Mouse (Mus musculus) adrenal gland, adult 18-20 months (tissue): ENCODE data around the gene Thoc5. TPM values are rescaled to one million over a fixed set of nuclear protein-coding genes. Genes with fewer than 3 reads are reported as not detected.

Source experiments
- DNase-seq, 2 experiments: peaks; one replicate each; pipeline ENCODE4 v3.0.0; 2021 to 2022; ENCODE audit warnings: low spot score in 2 of 2
- total RNA-seq, 2 experiments: library from RNA; stranded (reverse); gene quantifications; 1 replicate in 1 of 2; 2 replicates in 1 of 2; pipeline ENCODE4 v1.2.3; 2021

Thoc5 gene
- total RNA-seq, 2 experiments from 2014 or later, result 27.9 to 28.0 TPM

DNA sequence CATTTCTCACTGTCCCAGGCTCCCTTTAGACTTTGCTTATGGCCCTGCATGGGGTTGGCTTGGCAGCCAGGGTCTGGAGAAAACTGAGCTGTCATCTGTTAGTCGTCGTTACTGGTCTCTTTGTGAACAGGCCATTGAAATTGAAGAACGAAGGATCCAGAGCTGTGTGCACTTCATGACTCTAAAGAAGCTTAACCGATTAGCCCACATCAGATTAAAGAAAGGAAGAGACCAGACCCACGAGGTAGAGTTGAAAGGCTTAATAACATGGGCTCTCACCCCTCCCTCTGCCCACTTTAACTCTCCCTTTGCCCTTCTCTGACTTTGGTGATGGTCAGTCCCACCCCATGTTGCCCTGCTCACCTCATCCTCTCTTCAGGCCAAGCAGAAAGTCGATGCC lies 6.8 kb downstream of the Thoc5 start:
- DNase-seq, result no peak

DNA sequence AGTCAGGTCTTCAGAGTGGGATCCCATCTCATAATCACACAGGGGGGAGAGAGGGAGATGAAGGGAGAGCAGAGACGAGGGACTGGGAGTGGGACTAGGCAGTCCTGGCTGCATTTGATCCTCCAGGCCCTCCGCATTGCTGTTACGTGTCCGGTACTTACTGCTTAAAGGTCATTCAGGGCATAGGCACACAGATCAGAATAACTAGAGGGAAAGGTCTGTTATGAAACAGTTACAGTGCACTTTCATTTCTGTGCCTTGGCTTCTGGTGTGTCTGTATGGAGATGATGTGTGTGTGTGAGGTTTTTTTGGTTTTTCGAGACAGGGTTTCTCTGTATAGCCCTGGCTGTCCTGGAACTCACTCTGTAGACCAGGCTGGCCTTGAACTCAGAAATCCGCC lies 11.1 kb downstream of the Thoc5 start:
- no peak for DNase-seq

DNA sequence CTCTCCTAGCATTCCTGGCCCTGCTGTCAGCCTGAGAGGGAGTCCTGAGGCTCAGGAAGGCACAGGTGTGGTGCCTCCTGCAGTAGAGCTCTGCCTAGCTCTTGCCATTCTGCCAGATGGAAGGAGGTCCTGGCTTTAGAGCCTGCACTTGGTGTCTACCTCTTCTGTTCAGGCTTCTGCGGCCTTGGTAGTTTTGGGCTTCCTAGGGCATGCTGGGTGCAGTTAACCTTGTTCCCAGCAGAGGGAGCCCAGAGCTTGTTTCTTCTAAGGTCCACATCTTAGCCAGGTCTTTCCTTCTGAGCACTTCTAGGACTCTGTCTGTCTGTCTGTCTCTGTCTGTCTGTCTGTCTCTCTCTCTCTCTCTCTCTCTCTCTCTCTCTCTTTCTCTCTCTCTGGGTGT lies 20.9 kb downstream of the Thoc5 start:
- peak; percentile 50 to 52 for DNase-seq

DNA sequence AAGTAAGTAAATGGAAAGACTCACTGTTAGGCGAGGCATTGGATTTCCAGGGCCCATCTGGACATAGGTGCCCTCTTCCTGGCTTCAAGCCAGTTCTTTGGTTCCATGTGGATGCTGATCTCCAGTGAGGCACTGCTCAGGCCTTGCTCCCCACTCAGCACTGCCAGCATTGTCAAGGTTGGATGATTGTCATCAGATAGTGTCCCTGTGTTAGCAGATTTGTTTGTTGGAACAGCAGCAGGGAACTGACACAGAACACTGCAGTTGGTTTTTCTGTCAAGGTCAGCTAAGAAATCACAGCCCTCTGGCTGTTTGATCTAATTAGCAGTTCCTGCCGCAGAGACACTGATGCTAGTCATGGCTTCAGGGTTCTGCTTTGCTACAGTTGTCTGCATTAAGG lies 26.2 kb downstream of the Thoc5 start:
- DNase-seq, result peak in 1 of 2 experiments; percentile 18

DNA sequence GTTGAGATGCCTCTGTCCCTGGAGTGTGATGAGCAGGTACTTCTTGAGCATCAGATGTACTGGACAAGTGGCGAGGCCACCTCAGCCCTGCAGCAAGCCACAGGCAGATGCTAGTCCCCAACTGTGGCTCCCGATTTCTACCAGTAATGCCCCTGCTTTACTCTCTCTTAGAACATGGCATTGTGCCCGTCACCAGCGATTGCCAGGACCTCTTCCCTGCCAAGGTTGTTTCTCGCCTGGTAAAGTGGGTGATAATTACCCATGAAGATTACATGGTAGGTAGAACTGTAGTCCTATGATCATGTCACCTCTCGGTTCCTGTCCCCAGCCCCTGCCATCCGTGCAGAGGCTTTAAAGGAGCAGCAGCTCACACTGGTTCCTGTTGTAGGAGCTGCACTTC lies 26.6 kb downstream of the Thoc5 start:
- no peak for DNase-seq

DNA sequence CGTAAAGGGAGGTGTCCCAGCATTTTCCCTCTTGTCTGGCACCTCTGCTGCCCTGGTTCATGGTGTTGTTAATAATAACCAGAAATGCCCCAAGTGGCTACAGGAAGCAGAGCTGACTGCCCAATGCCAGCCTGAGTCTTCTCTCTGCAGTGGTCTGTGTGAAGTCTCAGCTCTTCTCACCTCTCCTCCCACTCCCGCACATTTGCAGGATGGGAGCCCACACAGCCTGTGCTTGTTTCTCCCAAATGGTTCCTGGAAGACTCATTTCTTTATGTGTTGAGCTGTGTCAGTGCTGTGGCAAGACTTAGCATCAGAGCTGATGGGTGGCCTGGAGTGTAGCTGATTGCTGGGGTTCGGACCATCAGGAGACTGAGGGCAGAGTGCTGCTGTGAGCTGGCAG lies 32.1 kb downstream of the Thoc5 start:
- no peak for DNase-seq

DNA sequence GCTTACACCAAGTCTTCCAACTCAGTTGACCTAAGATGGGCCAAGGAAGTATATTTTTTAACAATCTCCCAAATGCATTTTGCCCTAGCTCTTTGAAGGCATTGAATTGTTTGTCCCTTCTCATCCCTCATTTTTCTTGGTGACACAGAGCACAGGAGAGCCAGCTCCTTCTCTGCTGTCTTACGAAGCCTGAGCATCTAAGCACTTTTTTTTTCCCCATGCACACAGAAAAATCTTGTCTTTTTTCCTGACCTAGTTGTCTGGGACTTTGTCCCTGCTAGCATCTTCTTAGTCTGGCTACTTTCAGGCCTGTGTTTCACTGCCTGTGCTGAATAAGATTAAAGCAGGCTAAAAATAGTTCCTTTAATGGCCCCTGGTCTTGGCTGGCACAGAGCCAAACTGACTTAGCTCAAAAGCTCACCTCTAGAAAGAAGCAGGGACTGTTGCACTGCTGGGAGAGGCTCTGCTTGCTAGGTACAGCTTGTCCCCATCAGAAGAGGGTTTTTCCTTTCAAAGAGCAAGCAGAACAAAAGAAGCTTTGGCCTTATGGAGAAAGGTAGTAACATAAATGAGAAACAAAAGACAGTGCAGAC lies 36.0 kb downstream of the Thoc5 start:
- DNase-seq, result peak in 1 of 2 experiments; percentile 37

DNA sequence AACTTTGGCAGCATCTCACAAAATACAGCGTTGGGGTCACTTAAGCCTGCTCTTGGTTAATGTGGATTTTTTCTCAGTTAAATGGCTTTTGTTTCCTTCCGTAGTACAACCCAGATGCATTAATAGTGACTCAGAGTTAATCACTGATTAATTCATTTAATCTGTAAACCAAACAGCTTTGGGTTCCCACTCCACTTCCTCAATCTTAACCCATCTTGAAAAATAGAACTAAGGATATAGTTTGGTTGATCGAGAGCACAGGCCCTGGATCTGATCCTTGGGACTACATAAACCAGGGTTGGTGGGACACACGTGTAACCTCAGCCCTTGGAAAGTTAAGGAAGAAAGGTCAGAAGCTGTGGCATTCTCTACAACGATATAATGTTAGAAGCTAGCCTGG lies 41.1 kb downstream of the Thoc5 start:
- no peak for DNase-seq

DNA sequence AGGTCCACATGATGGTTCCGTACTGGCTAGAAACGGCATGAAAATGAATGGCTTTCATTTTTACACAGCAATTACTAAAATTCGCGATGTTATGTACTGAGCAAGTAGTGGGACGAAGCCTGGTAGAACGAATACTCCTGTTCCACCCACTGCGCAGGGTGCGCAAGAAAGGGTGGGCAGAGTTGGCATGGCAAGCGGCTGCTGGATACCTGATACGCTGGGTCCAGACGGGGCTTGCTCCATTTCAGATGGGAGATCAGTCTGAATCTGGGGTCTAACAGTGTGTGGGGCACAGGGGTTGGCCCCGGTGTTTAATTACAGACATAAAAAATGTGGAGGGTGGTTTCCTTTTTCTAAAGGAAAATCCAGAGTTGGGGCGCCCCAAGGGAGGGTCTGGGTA lies 51.4 kb downstream of the Thoc5 start:
- DNase-seq, result no peak

DNA sequence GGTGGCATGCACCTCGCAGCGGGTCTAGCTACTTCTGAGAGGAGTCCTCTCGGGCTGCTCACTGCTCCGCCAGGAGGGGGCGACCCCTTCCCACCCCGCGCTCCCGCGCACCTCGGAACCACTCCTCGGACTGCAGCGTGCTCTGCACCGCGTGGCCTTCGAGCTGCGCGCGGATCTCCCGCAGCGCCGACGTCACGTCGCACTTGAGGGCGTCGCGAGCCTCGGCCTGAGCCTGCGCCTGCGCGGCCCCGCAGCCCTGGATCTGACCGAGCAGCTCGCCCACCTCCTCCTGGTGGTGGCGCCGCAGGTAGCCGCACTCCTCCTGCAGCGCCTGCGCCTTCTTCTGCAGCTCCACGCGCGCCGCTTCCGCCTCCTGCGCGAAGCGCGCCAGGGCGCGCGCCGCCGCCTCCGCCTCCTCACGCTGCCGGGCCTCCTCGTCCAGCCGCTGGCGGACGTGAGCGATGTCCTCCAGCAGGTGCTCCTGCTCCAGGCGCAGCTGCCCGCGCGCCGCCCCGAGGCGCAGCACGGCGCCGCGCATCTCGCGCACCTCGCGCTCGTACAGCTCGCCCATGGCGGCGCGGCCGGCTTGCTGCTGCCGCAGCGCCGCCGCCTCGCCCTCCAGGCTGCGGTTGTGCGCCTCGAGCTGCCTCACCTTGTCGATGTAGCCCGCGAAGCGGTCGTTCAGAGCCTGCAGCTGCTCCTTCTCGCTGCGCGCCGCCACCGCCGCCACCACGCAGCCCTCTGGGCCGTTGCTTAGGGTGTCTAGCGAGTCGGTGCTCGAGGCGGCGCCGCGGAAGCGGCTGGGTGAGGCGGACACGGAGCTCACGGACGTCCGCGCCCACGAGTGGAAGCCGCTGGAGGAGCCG lies 52.1 kb downstream of the Thoc5 start:
- peak; percentile 33 to 36 for DNase-seq

DNA sequence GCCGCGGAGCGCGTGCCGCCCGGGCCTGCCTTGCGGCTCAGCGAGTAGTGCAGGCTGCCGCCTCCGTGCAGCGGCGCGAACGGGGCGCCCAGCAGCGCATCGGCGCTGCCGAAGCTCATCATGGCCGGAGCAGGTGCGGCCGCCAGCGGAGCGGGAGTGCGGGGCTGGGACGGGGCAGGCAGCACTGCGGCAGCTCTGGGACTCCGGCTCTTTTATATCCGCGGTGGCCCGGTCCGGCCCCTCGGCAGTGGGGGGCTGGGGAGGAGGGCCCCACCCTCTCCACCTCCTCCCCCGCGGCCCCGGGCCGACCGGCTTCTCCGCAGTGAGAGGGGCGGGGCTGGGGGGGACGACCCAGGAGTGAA lies 52.7 kb downstream of the Thoc5 start, which contains the start of gene Nefh:
Gene Nefh, minus strand, starts transcription at position 252 of the 362 bp plus-strand sequence.
- DNase-seq, result peak; percentile 9 to 23

DNA sequence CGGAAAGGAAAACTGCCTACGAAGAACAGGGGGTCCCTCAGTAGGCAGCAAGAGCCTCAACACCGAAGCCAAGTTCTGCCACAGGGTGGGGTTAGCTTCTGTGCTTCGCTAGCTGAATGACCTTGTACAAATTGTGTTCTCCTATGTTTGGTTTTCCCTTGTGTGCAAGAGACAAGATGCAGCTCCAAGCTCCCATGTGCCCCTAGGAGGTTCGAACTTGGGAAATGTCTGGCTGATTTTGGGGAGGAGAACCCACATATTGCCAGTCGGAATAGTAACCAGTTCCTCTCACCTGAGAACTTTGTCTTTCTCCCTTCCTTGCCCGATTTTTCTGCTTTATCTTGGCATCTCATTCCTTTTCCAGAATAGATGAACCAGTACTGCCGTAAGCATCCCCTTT lies 53.7 kb downstream of the Thoc5 start:
- no peak for DNase-seq

DNA sequence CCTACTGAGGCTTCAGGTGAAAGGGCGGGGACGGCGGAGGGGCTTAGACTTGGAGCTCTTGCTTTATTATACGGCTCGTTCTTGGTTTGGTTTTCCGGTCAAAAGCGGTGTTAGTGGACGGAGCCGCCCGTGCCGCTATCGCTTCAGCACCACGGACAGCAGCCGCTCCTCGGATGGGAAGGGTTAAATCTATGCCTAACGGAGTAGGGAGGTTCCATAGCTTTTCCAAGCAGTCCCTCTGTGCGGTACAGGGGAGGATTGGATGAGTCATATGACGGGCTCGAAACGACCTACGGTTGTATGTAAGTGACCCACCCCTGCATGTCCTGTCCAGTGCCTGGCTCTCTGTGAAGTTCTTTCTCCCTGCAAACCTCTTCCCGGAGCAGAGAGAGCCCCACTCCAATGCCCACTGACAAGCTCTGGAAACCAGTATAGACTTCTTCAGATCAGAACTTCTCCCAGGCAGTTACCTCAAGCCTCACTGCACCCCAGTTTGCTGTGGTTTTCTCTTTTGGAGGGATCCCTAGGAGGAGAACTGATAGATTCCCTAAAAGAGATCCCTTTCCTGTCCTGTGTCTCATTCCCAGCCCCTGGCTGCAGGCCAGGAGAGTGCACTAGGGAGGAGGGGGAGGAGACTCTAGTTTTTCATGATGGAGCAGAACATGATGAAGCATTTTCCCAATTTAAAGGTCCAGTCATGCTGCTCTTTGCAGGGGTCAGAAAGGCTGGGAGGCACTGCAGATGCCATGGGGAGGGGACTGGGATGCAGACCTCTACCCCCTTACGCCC lies 54.3 kb downstream of the Thoc5 start:
- peak; percentile 42 to 51 for DNase-seq

DNA sequence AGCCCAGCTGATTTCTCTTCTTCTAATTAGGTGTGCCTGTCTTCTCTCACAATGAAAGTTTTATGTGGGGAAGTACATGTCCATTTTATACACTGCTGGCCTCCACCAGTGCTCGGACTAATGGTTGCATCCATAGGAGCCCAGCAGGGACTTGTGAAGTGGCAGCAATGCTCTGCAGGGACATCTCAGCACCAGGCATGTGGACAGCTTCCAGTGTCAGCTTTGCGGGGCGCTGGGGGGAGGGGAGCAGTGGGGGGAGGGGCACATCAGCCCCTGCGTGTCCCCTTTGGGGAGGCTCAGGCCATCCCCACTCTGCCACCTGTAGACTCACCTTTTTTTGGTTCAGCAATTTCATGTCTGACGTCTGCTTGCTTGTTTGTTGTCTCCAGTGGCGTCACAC lies 58.3 kb downstream of the Thoc5 start:
- no peak for DNase-seq

DNA sequence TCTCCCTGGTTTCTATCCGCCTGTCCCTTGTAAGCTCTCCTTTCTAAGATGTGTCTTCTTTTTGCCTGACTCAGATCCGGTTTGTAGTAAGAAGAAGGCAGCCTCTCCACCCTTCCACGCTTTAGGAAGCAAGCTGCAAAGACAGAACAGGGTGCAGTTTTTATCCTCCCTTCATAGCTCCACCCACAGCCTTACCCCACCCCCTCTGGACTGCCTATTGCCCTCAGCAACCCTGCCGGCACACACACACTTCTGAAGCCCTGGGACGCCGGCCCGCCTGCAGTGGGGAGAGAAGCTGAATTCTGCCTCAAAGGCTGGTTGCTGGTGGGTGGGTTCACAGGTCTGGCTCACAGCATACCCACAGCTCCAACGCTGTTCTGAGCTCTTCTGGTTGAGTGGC lies 58.8 kb downstream of the Thoc5 start:
- no peak for DNase-seq

DNA sequence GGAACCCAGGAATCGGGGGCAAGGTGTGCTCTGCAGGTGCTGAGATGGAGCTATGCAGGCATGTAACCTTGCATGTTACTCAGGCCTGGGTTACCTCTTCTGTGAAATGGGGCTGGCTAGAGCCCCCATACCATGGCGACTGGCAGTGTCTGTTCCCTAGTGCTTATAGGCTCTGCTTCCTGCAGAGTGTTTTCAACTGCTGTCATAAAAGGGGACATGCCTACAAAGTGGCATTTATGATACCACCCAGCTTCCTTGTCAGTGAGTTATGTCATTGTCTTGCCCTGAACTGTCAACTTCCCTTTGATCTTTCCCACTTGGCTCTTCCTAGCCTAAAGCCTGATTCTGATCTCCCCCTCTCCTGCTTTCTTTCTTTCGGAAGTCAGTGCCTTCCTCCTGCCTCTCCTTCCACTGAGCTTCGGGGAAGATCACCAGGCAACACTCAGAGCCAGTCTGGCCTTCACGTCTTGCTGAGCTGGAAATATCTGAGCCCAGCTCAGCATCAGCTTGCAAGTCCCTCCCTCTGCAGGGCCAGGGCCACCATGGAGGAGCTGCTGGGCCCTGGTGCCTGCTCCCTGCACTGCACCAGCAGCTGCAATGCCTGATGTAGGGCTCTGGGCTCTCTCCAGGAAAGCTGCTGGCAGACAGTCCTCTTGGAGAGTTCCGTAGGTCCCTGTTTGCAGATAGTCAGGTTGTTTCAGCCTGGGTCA lies 68.1 kb downstream of the Thoc5 start:
- no peak for DNase-seq

DNA sequence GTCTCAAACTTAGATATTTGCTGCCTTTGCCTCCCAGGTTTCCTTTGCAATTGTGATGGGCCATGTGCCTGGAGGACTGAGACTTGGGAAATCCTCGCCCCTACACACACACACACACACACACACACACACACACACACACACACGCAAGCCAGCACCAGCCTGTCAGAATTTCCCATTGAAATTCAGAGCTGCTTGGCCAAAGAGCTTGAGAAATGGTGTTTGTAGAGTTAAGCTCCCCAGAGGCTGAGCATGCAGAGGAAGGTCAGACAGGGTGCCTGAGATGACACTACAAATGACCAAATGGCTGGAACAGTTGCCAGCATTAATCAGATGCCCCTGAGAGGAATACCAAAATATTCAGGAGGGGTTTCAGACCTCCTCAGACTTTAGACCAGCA lies 71.2 kb downstream of the Thoc5 start:
- no peak for DNase-seq

DNA sequence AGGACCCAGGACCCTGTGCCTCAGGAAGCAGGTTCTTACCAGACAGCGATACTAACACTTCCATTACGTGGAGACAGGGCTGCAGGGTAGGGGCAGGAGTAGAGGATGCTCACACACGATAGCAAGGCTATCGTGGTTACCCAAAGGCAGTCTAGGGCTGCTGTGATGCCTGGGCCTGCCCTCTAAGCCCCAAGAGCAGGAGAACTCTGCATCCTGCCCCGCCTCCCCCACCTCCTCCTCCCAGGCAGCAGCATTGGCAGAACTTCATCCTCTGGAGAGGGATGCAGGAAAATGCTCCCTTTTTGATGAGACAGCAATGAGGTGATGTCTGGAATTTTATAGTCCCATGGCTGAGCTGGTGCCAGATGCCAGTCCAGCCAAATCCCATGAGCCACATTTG lies 71.8 kb downstream of the Thoc5 start:
- no peak for DNase-seq

DNA sequence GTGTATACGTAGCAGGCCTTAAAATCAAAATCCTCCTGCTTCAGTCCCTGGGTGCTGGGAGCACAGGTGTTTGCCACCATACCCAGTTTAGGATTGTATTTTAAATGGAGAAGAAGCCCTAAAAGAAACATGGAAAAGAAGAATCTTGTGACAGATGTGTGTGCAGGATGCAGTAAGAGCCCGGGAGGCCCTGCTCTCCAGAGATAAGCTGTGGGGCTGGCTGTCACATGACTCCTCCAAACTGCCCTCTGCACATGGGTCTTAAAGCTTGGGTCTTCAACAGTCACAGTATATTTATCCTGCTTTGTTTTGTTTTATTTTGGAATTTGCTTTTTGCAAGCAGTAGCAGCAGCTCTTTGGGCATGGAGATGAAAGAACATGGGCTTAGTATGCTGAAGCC lies 72.4 kb downstream of the Thoc5 start:
- DNase-seq, result no peak

DNA sequence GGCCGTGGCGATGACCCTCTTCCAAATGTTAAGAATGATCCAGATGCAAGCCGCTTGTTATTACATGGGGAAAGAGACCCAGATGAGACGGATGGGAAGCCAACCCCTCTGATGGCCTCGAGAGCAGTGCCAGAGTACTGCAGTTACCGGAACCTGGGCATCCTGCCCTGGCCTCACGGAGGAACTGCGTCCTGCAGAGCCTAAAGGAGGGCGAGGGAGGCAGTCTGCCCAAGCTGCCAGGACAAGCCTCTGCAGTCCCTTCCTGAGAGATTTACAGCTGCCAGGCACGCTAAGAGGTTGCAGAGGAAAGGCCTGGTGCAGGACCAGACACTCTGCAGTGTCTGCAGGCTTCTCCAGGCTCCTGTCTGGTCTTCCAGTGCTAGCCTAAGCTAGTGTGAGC lies 73.3 kb downstream of the Thoc5 start:
- DNase-seq, result no peak
